Mouse (Mus musculus) embryonic facial prominence, embryonic 12.5 days (tissue): ENCODE measurements at regions not wholly inside any gene's neighbourhood (a gene's known extent, or its start where the extent isn't known, plus 50 kb on each side); places are given as distances from the start of the nearest gene placed in this dataset.

ENCODE experiments used
- ATAC-seq: fragments of 200-750 bp; cut with Nextera tagmentation; 2 replicates; pipeline ENCODE4 v1.8.0; 2017; ENCODE audit not compliant: insufficient number of reproducible peaks, insufficient read depth, low FRiP score, low TSS enrichment
- H3K27ac ChIP-seq: fragments of 300-500 bp; sonication (generic); 2 replicates; pipeline ENCODE4 v1.5.1; 2016; ENCODE audit warnings: mild to moderate bottlenecking
- H3K27me3 ChIP-seq: fragments of 300-500 bp; sonication (generic); 2 replicates; pipeline ENCODE4 v1.6.1; 2016; ENCODE audit warnings: mild to moderate bottlenecking, moderate library complexity
- H3K36me3 ChIP-seq: fragments of 300-500 bp; sonication (generic); 2 replicates; pipeline ENCODE4 v1.6.1; 2016; ENCODE audit warnings: mild to moderate bottlenecking
- H3K4me1 ChIP-seq: fragments of 300-500 bp; sonication (generic); 2 replicates; pipeline ENCODE4 v1.6.1; 2016
- H3K4me2 ChIP-seq: fragments of 300-500 bp; sonication (generic); replicated peaks from 2 replicates; pipeline ENCODE4 v1.6.1; 2016; ENCODE audit warnings: mild to moderate bottlenecking, moderate library complexity
- H3K4me3 ChIP-seq: fragments of 300-500 bp; sonication (generic); 2 replicates; pipeline ENCODE4 v1.5.1; 2016; ENCODE audit warnings: mild to moderate bottlenecking
- H3K9ac ChIP-seq: fragments of 300-500 bp; sonication (generic); 2 replicates; pipeline ENCODE4 v1.6.1; 2016; ENCODE audit warnings: mild to moderate bottlenecking, moderate library complexity
- H3K9me3 ChIP-seq: fragments of 300-500 bp; sonication (generic); 2 replicates; pipeline ENCODE4 v1.6.1; 2016; ENCODE audit warnings: mild to moderate bottlenecking, moderate library complexity
- WGBS: fragments of 180-500 bp; shearing (Covaris S2); methylation state at CpG from one replicate; pipeline ENCODE4 v1.1.7; 2016; 5-methylcytosine and 5-hydroxymethylcytosine counted together

DNA sequence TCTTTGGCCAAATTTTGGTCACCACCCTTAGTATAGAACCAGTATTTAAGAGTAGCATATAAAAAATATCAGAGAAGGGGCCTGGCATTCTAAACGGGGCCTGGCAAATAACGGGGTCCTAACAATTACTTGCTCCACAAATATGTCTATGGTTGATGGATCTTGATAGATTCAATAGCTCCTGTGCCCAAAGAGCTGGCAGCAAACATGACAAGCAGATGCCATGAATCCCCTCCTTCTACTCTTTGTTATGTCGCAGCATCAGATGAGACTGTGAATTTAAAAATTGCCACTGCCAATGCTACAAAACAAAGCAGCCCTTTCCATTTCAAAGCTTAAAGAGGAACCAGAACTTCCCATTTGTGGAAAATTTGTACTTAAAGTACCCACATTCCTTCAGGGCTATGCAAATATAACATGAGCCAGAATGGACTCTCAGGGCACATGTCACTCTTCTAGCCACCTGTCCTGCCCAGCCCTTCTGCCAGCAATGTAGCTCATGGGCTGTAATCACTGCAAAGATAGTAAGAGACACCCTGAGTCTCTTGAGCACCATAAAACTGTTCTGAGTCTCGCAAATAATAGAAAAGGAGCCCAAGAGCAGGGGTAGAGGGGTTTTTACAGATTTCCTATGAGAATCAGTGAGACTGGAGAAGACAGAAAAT is 342.4 kb upstream of the Kirrel3 start:
- Histone ChIP-seq H3K4me3 (no peak overlapping the region), H3K9me3 (no peaks in the 10 kb centered on the region), H3K9ac (no peak overlapping the region), H3K27me3 (no peaks in the 10 kb centered on the region), H3K4me1 (no peaks in the 10 kb centered on the region), H3K4me2 (no peak overlapping the region), H3K27ac (no peak overlapping the region), H3K36me3 (no peaks in the 10 kb centered on the region)
- no peak for ATAC-seq
- 84% methylated on average over 4 of the region's 4 CpGs for WGBS

DNA sequence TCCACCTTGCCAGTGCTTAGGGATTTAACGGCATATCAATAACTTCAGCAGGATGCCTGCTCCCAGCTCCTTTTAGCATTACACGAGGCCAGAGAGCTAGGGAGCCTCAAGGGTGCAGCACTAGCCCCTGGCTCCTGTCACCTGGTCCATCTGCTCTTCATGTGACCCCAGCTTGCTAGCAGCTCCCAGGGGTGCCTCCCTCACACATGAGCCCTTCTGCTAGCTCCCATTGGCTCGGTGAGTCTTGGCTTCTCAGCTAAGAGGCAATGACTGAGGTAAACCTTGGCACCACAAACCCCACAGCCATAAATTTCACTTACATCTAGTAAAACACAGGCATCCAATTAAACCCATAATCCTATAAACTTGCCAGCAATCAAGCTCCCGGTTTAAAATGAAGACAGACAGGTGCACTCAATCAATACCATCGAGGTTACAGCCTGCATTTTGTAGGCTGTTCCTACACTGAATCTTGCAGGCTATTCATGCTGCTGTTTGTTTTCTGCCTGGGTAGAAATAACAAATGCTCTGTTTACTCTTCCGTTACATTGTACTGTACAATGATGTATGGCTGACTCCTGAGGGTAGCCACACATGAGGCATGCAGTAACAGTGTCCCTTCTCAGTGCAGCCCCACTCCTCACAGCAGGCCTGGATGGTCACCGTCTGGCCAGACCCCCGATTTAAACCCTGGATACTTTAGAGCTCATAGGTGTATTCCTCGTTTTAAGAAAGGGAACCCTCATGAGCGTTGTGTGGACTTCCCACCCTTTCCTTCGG is 330.3 kb upstream of the Kirrel3 start:
- ATAC-seq = 0 out of 2 replicates have a peak, but pooled peaks have one; percentile 56

DNA sequence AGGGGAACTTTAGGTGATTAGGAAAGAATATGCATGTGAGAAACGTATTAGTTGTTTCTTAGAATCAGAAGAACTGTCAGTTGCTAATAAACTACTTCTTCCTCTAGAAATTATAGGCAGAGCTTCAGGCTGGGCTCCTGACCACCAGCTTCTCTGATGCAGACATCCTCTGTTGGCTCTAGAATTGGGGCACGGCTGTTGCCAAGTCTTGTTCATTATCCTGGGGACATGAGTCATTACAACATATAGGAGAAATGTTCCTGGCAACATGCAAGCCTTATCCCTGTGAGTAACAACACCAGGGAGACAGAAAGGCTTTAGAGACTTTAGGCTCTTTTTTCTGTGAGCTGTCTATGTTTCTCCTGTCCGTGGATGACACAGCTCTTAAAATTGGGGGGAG is 329.1 kb upstream of the Kirrel3 start:
- no peaks in the 10 kb centered on the region for H3K9me3 ChIP-seq

More for the DNA sequence above, 330.3 kb upstream of the Kirrel3 start:
- Histone ChIP-seq H3K4me1 (0 out of 2 replicates have a peak, but pooled peaks cover 3% of the 10 kb centered on the region), H3K4me3 (no peak overlapping the region), H3K36me3 (no peaks in the 10 kb centered on the region), H3K4me2 (no peak overlapping the region), H3K9me3 (no peaks in the 10 kb centered on the region), H3K27ac (no peak overlapping the region), H3K9ac (no peak overlapping the region), H3K27me3 (no peaks in the 10 kb centered on the region)
- WGBS = 62% methylated on average over 11 of the region's 11 CpGs

DNA sequence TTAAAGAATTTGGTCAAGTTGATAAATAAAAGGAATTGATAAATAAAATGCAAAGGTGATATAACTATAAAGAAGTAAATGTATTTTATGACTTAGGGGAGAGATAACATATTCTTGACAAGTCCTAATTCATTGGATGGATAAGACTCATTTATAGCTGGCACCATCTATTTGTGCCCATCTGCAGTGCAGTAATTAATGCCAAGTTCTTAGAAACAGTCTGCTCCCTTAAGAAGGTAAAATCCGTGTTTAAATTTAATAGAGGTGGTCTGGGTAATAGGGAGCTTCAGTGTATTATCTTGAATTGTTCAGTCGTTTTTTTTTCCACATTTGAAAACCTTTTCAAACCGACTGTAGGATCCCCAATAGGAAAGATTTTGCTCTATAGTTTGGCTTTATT is 324.6 kb upstream of the Kirrel3 start:
- H3K9ac ChIP-seq = no peak overlapping the region
- 65% methylated on average over 3 of the region's 3 CpGs for WGBS
- H3K4me1 ChIP-seq = no peaks in the 10 kb centered on the region
- no peaks in the 10 kb centered on the region for H3K27me3 ChIP-seq
- no peak overlapping the region for H3K27ac ChIP-seq
- no peak overlapping the region for H3K4me2 ChIP-seq
- no peaks in the 10 kb centered on the region for H3K36me3 ChIP-seq
- H3K4me3 ChIP-seq = no peak overlapping the region
- no peak for ATAC-seq
- H3K9me3 ChIP-seq = no peaks in the 10 kb centered on the region

More for the DNA sequence above, 329.1 kb upstream of the Kirrel3 start:
- no peak overlapping the region for H3K27ac ChIP-seq
- 0 out of 2 replicates have a peak, but pooled peaks cover 3% of the 10 kb centered on the region for H3K4me1 ChIP-seq
- H3K4me2 ChIP-seq = no peak overlapping the region
- WGBS = 62% methylated on average over 3 of the region's 3 CpGs
- H3K4me3 ChIP-seq = no peak overlapping the region
- no peaks in the 10 kb centered on the region for H3K36me3 ChIP-seq
- no peaks in the 10 kb centered on the region for H3K27me3 ChIP-seq
- no peak overlapping the region for H3K9ac ChIP-seq
- no peak for ATAC-seq

DNA sequence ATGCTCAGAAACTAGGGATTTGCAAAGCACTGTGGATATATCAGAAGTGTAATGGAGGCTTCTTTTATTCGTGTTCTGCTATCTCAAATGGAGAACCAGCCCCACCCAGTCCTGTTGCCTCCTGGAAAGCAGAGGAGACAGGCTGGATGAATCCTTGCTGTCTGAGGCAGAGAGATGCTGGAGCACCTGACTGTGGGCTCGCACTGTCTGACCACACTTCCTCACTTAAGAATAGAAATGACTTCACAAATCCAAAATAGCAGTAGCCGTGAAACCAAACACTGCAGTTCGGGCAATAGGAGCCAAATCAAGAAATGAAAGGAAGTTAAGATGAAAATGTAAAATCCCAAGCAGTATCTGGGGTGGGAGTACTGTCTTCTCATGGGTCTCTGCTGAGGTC is 299.4 kb upstream of the Kirrel3 start:
- Histone ChIP-seq H3K9me3 (no peaks in the 10 kb centered on the region), H3K4me3 (no peak overlapping the region), H3K36me3 (no peaks in the 10 kb centered on the region), H3K4me2 (no peak overlapping the region), H3K27me3 (no peaks in the 10 kb centered on the region), H3K4me1 (no peaks in the 10 kb centered on the region), H3K27ac (no peak overlapping the region), H3K9ac (no peak overlapping the region)
- ATAC-seq = no peak
- 83% methylated on average over 4 of the region's 4 CpGs for WGBS

DNA sequence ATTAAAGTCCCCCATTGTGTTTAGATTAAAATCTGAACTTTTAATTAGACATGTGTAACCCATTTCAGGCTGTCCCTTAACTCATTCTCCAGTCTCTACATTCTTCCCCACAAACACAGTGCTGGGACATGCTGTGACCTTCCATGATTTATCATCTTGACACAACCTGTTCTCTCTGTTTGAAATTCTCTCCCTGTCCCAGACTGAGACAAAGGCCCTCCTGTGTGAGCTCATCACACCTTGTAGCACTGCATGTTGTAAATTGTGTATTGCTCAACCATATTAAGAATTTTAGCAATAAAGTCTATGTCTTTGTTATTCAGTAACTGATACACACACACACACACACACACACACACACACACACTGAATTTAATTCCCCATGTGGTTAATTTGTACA is 293.2 kb upstream of the Kirrel3 start:
- H3K4me2 ChIP-seq = no peak overlapping the region

DNA sequence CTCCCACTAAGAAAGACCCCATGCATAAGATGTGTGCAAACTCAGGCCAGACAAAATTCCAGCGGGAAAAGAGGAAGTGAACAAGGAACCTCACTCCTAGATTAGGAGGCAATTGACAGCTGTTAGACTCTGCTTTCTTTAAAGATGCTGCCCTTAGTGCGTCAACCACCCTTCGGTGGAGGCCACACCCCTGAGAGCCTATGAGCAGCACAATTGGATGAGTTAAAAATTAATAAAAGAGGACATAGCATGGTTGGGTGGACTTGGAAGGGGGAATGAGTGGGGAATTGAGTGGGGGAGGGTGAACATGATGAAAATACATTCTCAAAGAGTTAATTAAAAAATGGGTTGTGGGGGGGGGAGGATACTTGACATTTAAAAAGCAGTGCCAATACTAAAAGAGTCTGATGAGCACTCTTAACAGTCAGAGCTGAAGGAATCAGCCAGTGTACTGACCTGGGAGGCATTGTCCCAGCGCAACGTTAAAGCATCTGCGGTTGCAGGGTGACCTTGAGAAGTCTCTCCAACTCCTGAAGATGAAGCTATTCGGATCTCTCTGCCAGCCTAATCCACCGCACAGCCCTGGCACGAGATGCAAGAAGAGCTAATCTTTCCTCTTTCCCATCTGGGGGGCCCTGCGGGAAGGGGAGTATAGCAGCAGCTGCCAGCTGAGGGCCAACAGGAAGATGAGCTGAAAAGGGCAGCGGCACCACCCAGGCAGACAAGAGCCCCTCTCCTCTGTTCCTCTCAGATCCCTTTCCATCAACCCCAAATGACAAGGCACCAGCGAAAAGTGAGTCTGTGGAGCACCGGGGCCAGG is 283.4 kb upstream of the Kirrel3 start:
- Histone ChIP-seq H3K9me3 (no peaks in the 10 kb centered on the region), H3K36me3 (no peaks in the 10 kb centered on the region), H3K4me1 (peaks cover 16% of the 10 kb centered on the region; the same call in 1 of the 2 replicates), H3K27me3 (no peaks in the 10 kb centered on the region), H3K4me2 (no peak overlapping the region), H3K9ac (no peak overlapping the region), H3K4me3 (no peak overlapping the region), H3K27ac (no peak overlapping the region)
- 57% methylated on average over 13 of the region's 13 CpGs for WGBS
- no peak for ATAC-seq

More for the DNA sequence above, 293.2 kb upstream of the Kirrel3 start:
- Histone ChIP-seq H3K27ac (no peak overlapping the region), H3K4me3 (no peak overlapping the region), H3K4me1 (no peaks in the 10 kb centered on the region), H3K27me3 (no peaks in the 10 kb centered on the region), H3K9me3 (no peaks in the 10 kb centered on the region), H3K36me3 (no peaks in the 10 kb centered on the region), H3K9ac (no peak overlapping the region)
- ATAC-seq = no peak

DNA sequence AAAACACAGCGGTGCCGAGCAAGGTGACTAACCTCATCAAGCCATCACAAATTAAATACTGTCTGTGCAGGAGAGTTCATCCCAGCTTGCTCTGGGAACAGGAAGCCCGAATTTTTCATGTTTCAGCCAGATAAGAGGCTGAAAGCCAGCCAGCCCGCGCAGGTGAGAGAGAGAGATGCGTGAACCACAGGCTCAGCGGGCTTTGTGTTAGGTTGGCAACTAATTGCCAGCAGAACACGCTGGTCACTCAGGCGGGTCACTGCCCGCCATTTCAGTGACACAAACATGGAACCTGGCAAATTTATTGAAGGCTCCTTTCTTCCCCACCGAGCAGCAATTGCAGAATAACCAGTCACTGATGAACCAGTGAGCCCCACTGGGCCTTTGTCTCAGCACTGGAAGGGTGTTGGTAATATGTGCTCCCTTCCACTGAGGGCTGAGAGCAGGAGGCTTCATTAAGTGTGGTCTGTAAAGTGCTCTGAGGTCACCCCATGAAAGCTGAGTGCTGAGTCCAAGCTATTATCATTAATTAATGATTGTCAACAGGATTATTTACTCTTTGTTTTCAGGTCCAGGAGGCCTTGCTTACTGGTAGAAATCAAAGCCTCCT is 282.6 kb upstream of the Kirrel3 start:
- no peak overlapping the region for H3K9ac ChIP-seq
- H3K27ac ChIP-seq = no peak overlapping the region
- no peak for ATAC-seq
- no peak overlapping the region for H3K4me2 ChIP-seq
- H3K9me3 ChIP-seq = no peaks in the 10 kb centered on the region
- H3K27me3 ChIP-seq = no peaks in the 10 kb centered on the region
- H3K36me3 ChIP-seq = no peaks in the 10 kb centered on the region
- no peak overlapping the region for H3K4me3 ChIP-seq
- peaks cover 16% of the 10 kb centered on the region; the same call in 1 of the 2 replicates for H3K4me1 ChIP-seq
- WGBS = 36% methylated on average over 11 of the region's 11 CpGs

DNA sequence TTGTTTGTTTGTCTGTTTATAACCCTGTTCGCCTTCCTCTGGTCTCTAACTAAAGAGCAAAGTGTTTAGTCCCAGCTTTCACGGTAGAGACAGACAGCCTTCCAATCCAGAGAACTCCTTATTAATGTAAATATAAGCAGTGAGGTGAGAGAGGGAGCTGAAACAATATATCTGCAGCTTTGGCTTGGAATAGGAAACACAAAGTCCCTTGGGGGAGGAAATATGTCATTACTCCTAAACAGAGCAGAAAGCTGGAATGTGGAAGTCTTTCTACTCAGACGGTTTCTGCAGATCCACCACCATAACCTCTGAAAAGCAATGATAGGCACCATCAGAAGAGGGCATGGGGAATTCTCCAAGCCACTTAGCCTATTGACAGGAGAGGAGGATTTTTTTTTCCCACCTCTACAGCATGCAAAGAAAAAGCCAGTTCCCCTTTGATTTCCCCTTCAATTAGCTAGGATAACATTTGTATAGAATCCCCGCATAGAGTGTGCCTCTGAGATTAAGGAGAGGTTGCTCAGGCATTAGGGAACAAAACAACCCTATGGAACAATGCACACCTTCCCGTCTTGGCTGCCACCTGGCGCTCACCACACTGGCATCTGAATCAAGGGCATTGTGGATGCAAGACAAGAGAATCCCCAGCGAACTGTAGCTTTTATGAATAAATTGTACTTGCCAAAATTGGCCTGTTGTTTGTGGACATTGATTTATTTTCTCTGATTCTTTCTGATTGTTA is 281.9 kb upstream of the Kirrel3 start:
- Histone ChIP-seq H3K27me3 (no peaks in the 10 kb centered on the region), H3K9ac (no peak overlapping the region), H3K36me3 (no peaks in the 10 kb centered on the region), H3K4me2 (no peak overlapping the region), H3K27ac (no peak overlapping the region), H3K4me1 (peaks cover 16% of the 10 kb centered on the region; the same call in 1 of the 2 replicates), H3K4me3 (no peak overlapping the region), H3K9me3 (no peaks in the 10 kb centered on the region)
- ATAC-seq = no peak
- WGBS = 20% methylated on average over 7 of the region's 7 CpGs

DNA sequence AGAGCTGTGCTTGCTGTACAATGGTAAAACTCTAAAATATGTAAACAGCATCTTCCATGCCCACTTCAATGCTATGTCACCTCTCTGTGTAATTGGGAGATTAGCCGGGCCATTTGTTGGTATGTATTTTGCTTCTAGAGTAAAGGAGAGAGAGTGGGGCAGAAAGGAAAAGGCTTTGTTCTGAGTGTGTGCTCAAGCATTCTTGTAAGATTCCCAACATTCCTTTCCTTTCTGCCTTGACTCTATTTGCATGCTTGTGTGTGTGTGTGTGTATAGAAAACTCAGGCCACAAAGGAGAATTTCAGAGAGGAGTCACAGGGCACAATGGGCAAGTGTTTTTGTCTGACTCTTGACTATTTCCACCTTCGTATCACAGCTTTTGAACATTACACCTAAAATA is 281.2 kb upstream of the Kirrel3 start:
- Histone ChIP-seq H3K9me3 (no peaks in the 10 kb centered on the region), H3K36me3 (no peaks in the 10 kb centered on the region), H3K27me3 (no peaks in the 10 kb centered on the region), H3K9ac (no peak overlapping the region), H3K4me1 (peaks cover 16% of the 10 kb centered on the region; the same call in 1 of the 2 replicates), H3K27ac (no peak overlapping the region), H3K4me2 (no peak overlapping the region), H3K4me3 (no peak overlapping the region)
- WGBS = 46% methylated on average over 2 of the region's 2 CpGs
- ATAC-seq = no peak

DNA sequence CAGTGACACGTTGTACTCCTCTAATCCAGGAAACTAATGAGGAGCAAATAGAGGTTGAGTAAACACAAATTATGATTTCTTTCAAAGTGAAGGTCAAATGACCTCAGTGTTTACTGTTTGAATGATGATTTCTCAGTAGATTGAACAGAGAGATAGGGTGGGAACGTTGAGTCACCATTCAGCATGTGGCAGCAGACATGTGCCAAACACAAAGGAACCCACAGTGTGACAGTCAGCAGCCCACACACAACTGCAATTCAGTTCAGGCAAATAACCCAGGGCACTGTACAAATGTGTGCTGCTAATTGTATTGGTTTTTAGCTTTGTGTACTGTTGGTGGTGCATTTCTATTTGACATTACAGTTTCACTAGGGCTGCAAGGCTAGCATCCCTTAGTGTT is 254.1 kb upstream of the Kirrel3 start:
- H3K27me3 ChIP-seq = no peaks in the 10 kb centered on the region
- no peaks in the 10 kb centered on the region for H3K9me3 ChIP-seq
- no peaks in the 10 kb centered on the region for H3K4me1 ChIP-seq
- H3K4me3 ChIP-seq = no peak overlapping the region
- no peak for ATAC-seq
- no peak overlapping the region for H3K9ac ChIP-seq
- no peaks in the 10 kb centered on the region for H3K36me3 ChIP-seq
- WGBS = 39% methylated on average over 2 of the region's 2 CpGs
- H3K4me2 ChIP-seq = no peak overlapping the region
- H3K27ac ChIP-seq = no peak overlapping the region
